ENCODE assay signal across 8 mouse cellular contexts in genomic region chr17:55944866-55945682, GRCm38 (mm10). TPM values are rescaled to one million over a fixed set of nuclear protein-coding genes. Genes with fewer than 3 reads are reported as not detected.
DNase-seq lines count a peak whose midpoint lies in the region; ATAC-seq and TF ChIP-seq lines count a peak whose summit lies in the region.
"Not testable (repeated sequence)": the region's sequence is repeated elsewhere in the genome, so short reads cannot be mapped to it uniquely, and the experiment has no call there.

No protein-coding gene starts in this region.

- peak overlapping the region; percentile 84 to 97 for H3K4me3 ChIP-seq in ES-E14 (ENCODE audit: insufficient read depth in 1 of 2, low read depth in 1 of 2, low read length in 2 of 2, poor library complexity in 1 of 2, severe bottlenecking in 1 of 2)
- H3K4me3 ChIP-seq in forebrain, postnatal 0 days (ENCODE audit: low read depth, low read length) = peak overlapping the region; percentile 43
- H3K4me3 ChIP-seq in lung, embryonic 15.5 days = peak overlapping the region; percentile 57
- H3K4me3 ChIP-seq in olfactory bulb, adult 2 months (ENCODE audit: insufficient read depth, low read depth, low read length) = peak overlapping the region; percentile 67
- H3K4me3 ChIP-seq in thymus, adult 2 months (ENCODE audit: control insufficient read depth, insufficient read depth, low read length) = peak overlapping the region; percentile 68

- DNase-seq in ES-E14 (ENCODE audit: low read depth, low spot score) = peak; percentile 60
- peak; percentile 93 to 99 for DNase-seq in cerebellum, adult 18-20 months
- peak; percentile 86 for DNase-seq in forebrain, postnatal 0 days
- DNase-seq in heart, postnatal 4 days = peak; percentile 94
- DNase-seq in layer of hippocampus, adult 9-10 months (ENCODE audit: low spot score) = peak; percentile 91
- DNase-seq in thymus, adult 2 months = peak; percentile 80

- peak overlapping the region; percentile 94 for H3K9ac ChIP-seq in ES-E14 (ENCODE audit: insufficient read depth, low read depth, low read length, poor library complexity, severe bottlenecking)
- peak overlapping the region; percentile 75 for H3K9ac ChIP-seq in forebrain, postnatal 0 days
- H3K9ac ChIP-seq in lung, embryonic 15.5 days = peak overlapping the region; percentile 55

- peak; percentile 54; the same call in 1 of the 2 replicates for TF ChIP-seq POLR2A in olfactory bulb, adult 2 months (IDR thresholded peaks at IDR 0.05; ENCODE audit: insufficient read depth, low read depth, low read length)
- peak; percentile 45; the same call in 1 of the 2 replicates for TF ChIP-seq POLR2A in thymus, adult 2 months (IDR thresholded peaks at IDR 0.05; ENCODE audit: control insufficient read depth, extremely low read depth, insufficient read depth, low read length, poor library complexity)

- not testable (repeated sequence) for H3K9me3 ChIP-seq in ES-E14 (ENCODE audit: control insufficient read depth, insufficient read depth, low read depth, low read length); forebrain, postnatal 0 days (ENCODE audit: low read length); lung, embryonic 15.5 days

- WGBS in forebrain, postnatal 0 days = 2% methylated on average over 56 of the region's 56 CpGs
- WGBS in lung, embryonic 15.5 days = under 1% methylated on average over 56 of the region's 56 CpGs
- WGBS in olfactory bulb, adult 2 months = under 1% methylated on average over 56 of the region's 56 CpGs
- WGBS in thymus, adult 2 months = under 1% methylated on average over 56 of the region's 56 CpGs

- peak; percentile 99 for ATAC-seq in forebrain, postnatal 0 days
- ATAC-seq in lung, embryonic 15.5 days (ENCODE audit: borderline replicate concordance, extremely low read depth, low FRiP score, low TSS enrichment) = peak; percentile 96

- H3K4me2 ChIP-seq in forebrain, postnatal 0 days (ENCODE audit: low read depth) = peak overlapping the region; percentile 77
- H3K4me2 ChIP-seq in lung, embryonic 15.5 days = peak overlapping the region; percentile 93

- not testable (repeated sequence) for H3K4me1 ChIP-seq in ES-E14 (ENCODE audit: control insufficient read depth in 2 of 2, insufficient read depth in 2 of 2, low read length in 2 of 2, poor library complexity in 1 of 2); forebrain, postnatal 0 days (ENCODE audit: insufficient read depth); lung, embryonic 15.5 days; olfactory bulb, adult 2 months (ENCODE audit: control insufficient read depth, insufficient read depth, low read length); thymus, adult 2 months (replicated peaks; ENCODE audit: control insufficient read depth, insufficient read depth, low read length)

- TF ChIP-seq CTCF in forebrain, postnatal 0 days (IDR thresholded peaks at IDR 0.05; ENCODE audit: low read depth); olfactory bulb, adult 2 months (IDR thresholded peaks at IDR 0.05; ENCODE audit: insufficient read depth, low read depth, low read length); thymus, adult 2 months (IDR thresholded peaks at IDR 0.05; ENCODE audit: borderline replicate concordance, control insufficient read depth, extremely low read depth, insufficient read depth, low read length, poor library complexity): not testable (repeated sequence)

- in situ Hi-C loops in ES-E14 (cut with MboI; ENCODE audit: low sequenced_read_pairs in 2 of 2, unreplicated experiment in 2 of 2) = not testable (repeated sequence)

- not testable (repeated sequence) for H3K27me3 ChIP-seq in forebrain, postnatal 0 days (ENCODE audit: insufficient read depth, low read length); lung, embryonic 15.5 days; thymus, adult 2 months (ENCODE audit: control insufficient read depth, insufficient read depth, low read length)

- peak overlapping the region; percentile 90 for H3K27ac ChIP-seq in ES-E14 (ENCODE audit: insufficient read depth, low read depth, low read length, poor library complexity, severe bottlenecking)
- H3K27ac ChIP-seq in forebrain, postnatal 0 days (ENCODE audit: low read depth, low read length) = peak overlapping the region; percentile 82
- H3K27ac ChIP-seq in lung, embryonic 15.5 days = peak overlapping the region; percentile 92
- peak overlapping the region; percentile 92 for H3K27ac ChIP-seq in olfactory bulb, adult 2 months (ENCODE audit: insufficient read depth, low read depth, low read length)
- H3K27ac ChIP-seq in thymus, adult 2 months (ENCODE audit: control insufficient read depth, insufficient read depth, low read length) = peak overlapping the region; percentile 52

- H3K36me3 ChIP-seq in ES-E14 (ENCODE audit: control insufficient read depth, insufficient read depth, low read length, poor library complexity, severe bottlenecking); forebrain, postnatal 0 days (ENCODE audit: insufficient read depth); lung, embryonic 15.5 days; thymus, adult 2 months (ENCODE audit: control insufficient read depth, insufficient read depth, low read length): not testable (repeated sequence)

TF ChIP-seq in ES-E14, 5 proteins besides CTCF, POLR2A, EP300 and RAD21:
- TF ChIP-seq CHD2 (IDR thresholded peaks at IDR 0.05; ENCODE audit: low read depth, low read length) = peak; percentile 52; the same call in 1 of the 2 replicates

RNA-seq across cellular contexts. Expression of gene Zfp119b, which starts 4.2 kb away (rescaled TPM):
- 3.9 and 4.6 TPM in 2 replicates for total RNA-seq in ES-E14 (2012; rRNA removed)
- total RNA-seq in forebrain, postnatal 0 days (2014; rRNA removed) = 5.7 and 6.5 TPM in 2 replicates
- 5.4 and 6.0 TPM in 2 replicates for polyA plus RNA-seq in forebrain, postnatal 0 days (2015; fragmentation: Nextera tagmentation; extraction: Ambion mirVana)
- total RNA-seq in heart, postnatal 4 days (2021) = 1 to 10 TPM; 3.3 to 4.0 TPM
- polyA plus RNA-seq in lung, embryonic 15.5 days (2015; fragmentation: Nextera tagmentation; extraction: Ambion mirVana) = 6.7 and 6.8 TPM in 2 replicates
- not detected in 2 replicates for polyA plus RNA-seq in olfactory bulb, adult 2 months (2012; ENCODE audit: insufficient read depth, insufficient read length, low replicate concordance, missing spikeins)
- 0.17 and 0.23 TPM in 2 replicates for polyA plus RNA-seq in thymus, adult 2 months (2012; rRNA removed)

RNA-seq across cellular contexts. Expression of gene Ebi3, which starts 7.4 kb away (rescaled TPM):
- 0.49 and 0.74 TPM in 2 replicates for total RNA-seq in ES-E14 (2012; rRNA removed)
- total RNA-seq in forebrain, postnatal 0 days (2014; rRNA removed) = 2.1 and 3.4 TPM in 2 replicates
- 6.4 and 7.7 TPM in 2 replicates for polyA plus RNA-seq in forebrain, postnatal 0 days (2015; fragmentation: Nextera tagmentation; extraction: Ambion mirVana)
- total RNA-seq in heart, postnatal 4 days (2021) = under 1 TPM; 0.61 to 0.71 TPM
- polyA plus RNA-seq in lung, embryonic 15.5 days (2015; fragmentation: Nextera tagmentation; extraction: Ambion mirVana) = 1.4 and 2.1 TPM in 2 replicates
- polyA plus RNA-seq in olfactory bulb, adult 2 months (2012; ENCODE audit: insufficient read depth, insufficient read length, low replicate concordance, missing spikeins) = not detected in 2 replicates
- polyA plus RNA-seq in thymus, adult 2 months (2012; rRNA removed) = 24.5 and 25.9 TPM in 2 replicates

RNA-seq across cellular contexts. Expression of gene Yju2, which starts 13.8 kb away (rescaled TPM):
- total RNA-seq in ES-E14 (2012; rRNA removed) = 14.0 and 14.7 TPM in 2 replicates
- total RNA-seq in forebrain, postnatal 0 days (2014; rRNA removed) = 12.9 and 15.2 TPM in 2 replicates
- 12.9 and 15.2 TPM in 2 replicates for polyA plus RNA-seq in forebrain, postnatal 0 days (2015; fragmentation: Nextera tagmentation; extraction: Ambion mirVana)
- total RNA-seq in heart, postnatal 4 days (2021) = 10 to 100 TPM; 14.8 to 14.9 TPM
- 26.4 and 28.3 TPM in 2 replicates for polyA plus RNA-seq in lung, embryonic 15.5 days (2015; fragmentation: Nextera tagmentation; extraction: Ambion mirVana)
- not detected in 2 replicates for polyA plus RNA-seq in olfactory bulb, adult 2 months (2012; ENCODE audit: insufficient read depth, insufficient read length, low replicate concordance, missing spikeins)
- 16.9 and 17.3 TPM in 2 replicates for polyA plus RNA-seq in thymus, adult 2 months (2012; rRNA removed)

RNA-seq across cellular contexts. Expression of gene Shd, which starts 25.2 kb away (rescaled TPM):
- 1.5 and 2.4 TPM in 2 replicates for total RNA-seq in ES-E14 (2012; rRNA removed)
- 124 and 152 TPM in 2 replicates for total RNA-seq in forebrain, postnatal 0 days (2014; rRNA removed)
- 106 and 116 TPM in 2 replicates for polyA plus RNA-seq in forebrain, postnatal 0 days (2015; fragmentation: Nextera tagmentation; extraction: Ambion mirVana)
- 1 to 10 TPM; 3.7 to 4.6 TPM for total RNA-seq in heart, postnatal 4 days (2021)
- 6.7 and 8.3 TPM in 2 replicates for polyA plus RNA-seq in lung, embryonic 15.5 days (2015; fragmentation: Nextera tagmentation; extraction: Ambion mirVana)
- not detected in 2 replicates for polyA plus RNA-seq in olfactory bulb, adult 2 months (2012; ENCODE audit: insufficient read depth, insufficient read length, low replicate concordance, missing spikeins)
- 0.59 and 1.9 TPM in 2 replicates for polyA plus RNA-seq in thymus, adult 2 months (2012; rRNA removed)

RNA-seq across cellular contexts. Expression of gene Fsd1, which starts 41.2 kb away (rescaled TPM):
- total RNA-seq in ES-E14 (2012; rRNA removed) = 24.2 and 50.7 TPM in 2 replicates
- total RNA-seq in forebrain, postnatal 0 days (2014; rRNA removed) = 106 and 113 TPM in 2 replicates
- 162 and 169 TPM in 2 replicates for polyA plus RNA-seq in forebrain, postnatal 0 days (2015; fragmentation: Nextera tagmentation; extraction: Ambion mirVana)
- total RNA-seq in heart, postnatal 4 days (2021) = 1 to 10 TPM in 1 of 2 experiments, under 1 TPM in 1; 0.34 to 1.5 TPM
- polyA plus RNA-seq in lung, embryonic 15.5 days (2015; fragmentation: Nextera tagmentation; extraction: Ambion mirVana) = 7.7 and 8.1 TPM in 2 replicates
- polyA plus RNA-seq in olfactory bulb, adult 2 months (2012; ENCODE audit: insufficient read depth, insufficient read length, low replicate concordance, missing spikeins) = not detected in 2 replicates
- polyA plus RNA-seq in thymus, adult 2 months (2012; rRNA removed) = 0.26 and 0.62 TPM in 2 replicates

Comparison
In these comparisons a context has a peak if more than half of its experiments do, and no peak if none do; other contexts are left out.
1. Peak in every context shown above with its lines: DNase-seq, ATAC-seq, H3K4me3 ChIP-seq and H3K27ac ChIP-seq.
2. RNA of gene Yju2, which starts 13.8 kb away (polyA plus RNA-seq): 26.4 to 28.3 TPM in lung, embryonic 15.5 days, 16.9 to 17.3 TPM in thymus, adult 2 months and 12.9 to 15.2 TPM in forebrain, postnatal 0 days; not detected in olfactory bulb, adult 2 months; every median in the first group is over 10 times any median in the second.